Mouse (Mus musculus): ENCODE data around the gene Vps4b. TPM values are rescaled to one million over a fixed set of nuclear protein-coding genes. Genes with fewer than 3 reads are reported as not detected.
"Not testable (repeated sequence)": the region's sequence is repeated elsewhere in the genome, so short reads cannot be mapped to it uniquely, and the experiment has no call there.

Gene Vps4b
- polyA plus RNA-seq, 1 experiment from 2014 or later = 21.3 TPM

DNA sequence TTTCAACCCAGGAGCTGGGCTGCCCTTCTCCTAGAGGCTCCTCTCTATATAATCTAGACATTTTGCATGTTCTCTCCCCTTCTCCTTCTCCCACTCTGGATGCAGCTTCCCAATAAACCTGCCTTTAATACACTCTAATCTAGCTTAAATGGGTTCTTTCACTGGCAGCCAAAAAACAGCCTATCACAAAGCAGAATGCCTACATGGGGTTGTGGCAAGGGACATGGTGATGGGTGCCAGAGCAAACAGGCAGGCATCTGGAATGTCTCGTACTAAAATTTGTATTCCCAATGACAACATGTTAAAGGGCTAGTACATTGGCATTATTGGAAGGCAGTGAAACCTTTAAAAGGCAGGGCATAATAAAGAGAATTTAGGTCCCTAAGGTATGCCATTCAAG lies 45.9 kb downstream of the Vps4b start:
- no peak for ATAC-seq (ENCODE audit: insufficient read depth)
- Histone ChIP-seq H3K4me2 (no peak overlapping the region), H3K9me3 (replicated peaks) (no peaks in the 10 kb centered on the region), H3K27ac (replicated peaks) (no peak overlapping the region), H3K27me3 (no peaks in the 10 kb centered on the region), H3K4me1 (replicated peaks) (no peaks in the 10 kb centered on the region), H3K9ac (no peak overlapping the region), H3K36me3 (replicated peaks) (peaks cover 13% of the 10 kb centered on the region), H3K4me3 (replicated peaks) (no peak overlapping the region)
- 76% methylated on average over 1 of the region's 1 CpGs for WGBS (ENCODE audit: insufficient replicate concordance)

DNA sequence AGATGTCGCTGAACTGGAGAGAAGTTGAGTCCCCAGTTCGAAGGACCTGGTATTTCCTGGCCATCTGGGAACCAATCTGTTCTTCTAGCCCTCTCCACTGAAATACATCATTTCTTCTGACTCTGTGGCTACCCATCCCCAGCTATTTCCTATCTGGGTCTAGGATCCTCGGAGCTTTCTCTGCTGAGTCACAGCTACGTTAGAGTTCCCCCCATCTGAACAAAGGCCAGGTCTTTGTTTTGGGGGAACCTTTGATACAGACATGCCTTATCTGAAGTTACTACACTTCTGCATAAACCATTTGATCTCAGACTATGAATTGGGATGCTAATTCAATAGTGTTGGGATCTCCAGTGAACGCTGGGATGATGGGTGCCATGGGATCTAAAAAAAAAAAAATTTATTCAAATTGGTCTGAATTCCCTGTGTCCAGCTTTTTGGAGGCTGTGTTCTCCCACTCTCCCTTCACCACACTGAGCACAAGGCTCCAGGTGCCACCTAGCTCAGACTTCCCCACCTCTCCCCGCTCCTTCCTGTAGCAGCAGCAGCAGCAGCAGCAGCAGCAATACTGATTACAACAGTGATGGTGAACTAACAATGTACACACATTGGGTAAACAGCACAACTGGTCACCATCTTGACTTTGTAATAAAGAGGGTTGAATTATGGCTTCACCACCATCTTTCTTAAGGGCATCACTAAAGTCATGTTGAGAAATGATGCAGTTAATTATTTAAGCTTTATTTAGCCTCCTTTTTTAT lies 47.8 kb downstream of the Vps4b start:
- Histone ChIP-seq H3K36me3 (replicated peaks) (peaks cover 13% of the 10 kb centered on the region), H3K4me1 (replicated peaks) (no peaks in the 10 kb centered on the region), H3K4me3 (replicated peaks) (no peak overlapping the region), H3K27ac (replicated peaks) (no peak overlapping the region), H3K9ac (no peak overlapping the region), H3K9me3 (replicated peaks) (no peaks in the 10 kb centered on the region), H3K4me2 (no peak overlapping the region), H3K27me3 (no peaks in the 10 kb centered on the region)
- no peak for ATAC-seq (ENCODE audit: insufficient read depth)
- WGBS (ENCODE audit: insufficient replicate concordance) = 69% methylated on average over 6 of the region's 6 CpGs

DNA sequence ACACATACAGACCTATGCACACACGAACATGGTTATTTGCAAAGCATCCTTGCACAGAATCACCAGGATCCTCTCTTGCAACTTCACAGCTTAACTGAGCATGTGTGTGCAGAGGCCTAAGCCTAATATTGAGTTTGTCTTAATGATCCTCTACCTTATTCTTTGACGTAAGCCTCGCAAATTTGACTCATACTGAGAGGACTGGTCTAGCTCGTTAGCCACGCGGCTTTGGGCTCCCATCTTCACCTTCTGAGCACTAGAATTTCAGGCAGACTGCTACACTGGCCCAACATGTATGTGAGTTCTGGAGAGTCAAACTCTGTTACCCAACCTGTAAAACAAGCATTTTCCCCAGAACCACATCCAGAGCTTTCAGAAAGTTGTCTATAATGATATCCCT lies 53.5 kb downstream of the Vps4b start:
- H3K4me3 ChIP-seq (replicated peaks) = no peak overlapping the region
- H3K4me2 ChIP-seq = no peak overlapping the region
- no peaks in the 10 kb centered on the region for H3K27me3 ChIP-seq
- no peak overlapping the region for H3K27ac ChIP-seq (replicated peaks)
- H3K36me3 ChIP-seq (replicated peaks) = peaks cover 13% of the 10 kb centered on the region
- no peaks in the 10 kb centered on the region for H3K4me1 ChIP-seq (replicated peaks)
- H3K9me3 ChIP-seq (replicated peaks) = no peaks in the 10 kb centered on the region
- WGBS (ENCODE audit: insufficient replicate concordance) = 83% methylated on average over 6 of the region's 6 CpGs
- no peak for ATAC-seq (ENCODE audit: insufficient read depth)
- no peak overlapping the region for H3K9ac ChIP-seq

DNA sequence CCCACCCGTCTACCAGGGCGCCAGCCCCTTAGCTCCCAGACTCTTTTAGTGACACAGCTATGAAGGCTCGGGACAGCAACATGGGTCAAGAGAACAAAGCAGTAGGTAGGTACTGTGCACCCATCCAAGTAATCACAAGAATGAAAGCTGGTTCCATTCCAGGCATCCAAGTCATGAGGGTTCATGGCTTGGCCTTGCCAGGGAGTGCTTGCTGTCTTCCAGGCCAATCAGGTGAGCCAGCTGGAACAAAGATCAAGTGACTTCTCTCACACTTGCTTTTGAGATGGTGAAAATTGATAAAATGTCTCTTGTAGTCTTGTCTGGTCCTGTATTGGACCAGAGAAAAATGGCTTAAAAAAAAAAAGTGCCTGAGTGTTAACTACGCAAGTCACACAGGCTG lies 55.8 kb downstream of the Vps4b start:
- H3K4me2 ChIP-seq = no peak overlapping the region
- ATAC-seq (ENCODE audit: insufficient read depth) = no peak
- 72% methylated on average over 4 of the region's 4 CpGs for WGBS (ENCODE audit: insufficient replicate concordance)
- no peaks in the 10 kb centered on the region for H3K27me3 ChIP-seq
- H3K4me1 ChIP-seq (replicated peaks) = no peaks in the 10 kb centered on the region
- H3K27ac ChIP-seq (replicated peaks) = no peak overlapping the region
- H3K9ac ChIP-seq = no peak overlapping the region
- H3K9me3 ChIP-seq (replicated peaks) = no peaks in the 10 kb centered on the region
- H3K4me3 ChIP-seq (replicated peaks) = no peak overlapping the region
- 0 out of 2 replicates have a peak, but pooled peaks cover 6% of the 10 kb centered on the region for H3K36me3 ChIP-seq (replicated peaks)

DNA sequence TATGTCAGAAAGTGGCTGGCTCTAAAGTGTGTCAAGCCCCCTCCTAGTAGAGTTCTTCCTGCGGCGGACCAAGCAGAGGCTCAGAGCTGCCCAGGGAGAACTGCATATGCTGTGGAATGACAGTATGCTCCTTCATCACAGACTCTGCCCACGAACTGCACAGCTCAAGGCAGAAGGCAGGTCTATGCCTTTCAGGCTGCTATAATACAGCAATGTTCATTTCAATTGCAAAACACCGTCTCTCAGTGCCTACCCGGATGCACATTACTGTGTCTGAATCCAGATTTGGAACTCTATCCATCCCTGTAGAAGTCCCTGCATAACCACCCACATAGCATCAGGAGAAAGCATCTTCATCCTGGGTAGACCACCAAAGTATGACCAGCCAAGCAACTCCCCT lies 56.7 kb downstream of the Vps4b start:
- 71% methylated on average over 5 of the region's 5 CpGs for WGBS (ENCODE audit: insufficient replicate concordance)
- H3K27ac ChIP-seq (replicated peaks) = no peak overlapping the region
- no peak for ATAC-seq (ENCODE audit: insufficient read depth)
- no peak overlapping the region for H3K9ac ChIP-seq
- no peak overlapping the region for H3K4me3 ChIP-seq (replicated peaks)
- H3K4me1 ChIP-seq (replicated peaks) = no peaks in the 10 kb centered on the region
- no peaks in the 10 kb centered on the region for H3K27me3 ChIP-seq
- H3K4me2 ChIP-seq = no peak overlapping the region
- 0 out of 2 replicates have a peak, but pooled peaks cover 6% of the 10 kb centered on the region for H3K36me3 ChIP-seq (replicated peaks)
- H3K9me3 ChIP-seq (replicated peaks) = no peaks in the 10 kb centered on the region

DNA sequence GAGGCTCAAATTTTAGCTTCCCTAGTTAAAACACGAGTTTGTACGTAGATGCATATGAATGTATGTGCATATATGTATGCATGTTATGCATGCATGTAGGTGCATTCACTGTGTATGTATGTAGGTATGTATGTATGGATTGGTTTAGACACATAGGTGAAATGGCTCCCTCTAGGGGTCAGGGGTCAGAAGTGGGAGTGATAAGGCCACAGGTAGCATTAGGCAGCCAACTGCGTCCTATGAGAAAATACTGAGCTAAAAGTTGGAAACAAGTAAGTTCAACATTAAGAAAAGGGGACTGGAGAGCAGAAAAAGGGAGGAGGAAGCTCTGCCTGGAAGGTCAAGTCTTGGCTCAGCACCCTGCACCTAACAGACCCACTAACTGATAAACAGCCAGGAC lies 58.4 kb downstream of the Vps4b start:
- H3K36me3 ChIP-seq (replicated peaks) = 0 out of 2 replicates have a peak, but pooled peaks cover 12% of the 10 kb centered on the region
- 73% methylated on average over 3 of the region's 3 CpGs for WGBS (ENCODE audit: insufficient replicate concordance)
- ATAC-seq (ENCODE audit: insufficient read depth) = no peak

DNA sequence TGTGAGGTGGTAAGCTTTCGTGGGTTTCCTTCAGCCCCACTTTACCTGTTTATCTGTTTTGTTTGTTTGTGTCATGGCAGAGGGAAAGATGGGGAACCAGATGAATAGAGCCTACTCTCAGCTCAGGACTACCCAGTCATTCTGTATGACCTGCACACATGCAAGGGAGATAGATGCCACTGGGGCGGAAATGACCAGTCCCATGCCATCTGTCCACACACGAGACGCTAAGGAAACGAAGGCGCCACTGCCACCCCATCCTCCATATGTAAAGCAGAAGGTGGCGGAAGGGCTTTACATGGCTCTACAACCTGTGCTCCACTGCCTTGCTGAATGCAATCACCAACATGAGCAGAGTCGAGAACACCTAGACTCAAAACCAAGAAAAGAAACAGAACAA lies 60.3 kb downstream of the Vps4b start:
- no peak overlapping the region for H3K4me3 ChIP-seq (replicated peaks)
- H3K36me3 ChIP-seq (replicated peaks) = 0 out of 2 replicates have a peak, but pooled peaks cover 12% of the 10 kb centered on the region
- no peaks in the 10 kb centered on the region for H3K4me1 ChIP-seq (replicated peaks)
- no peak overlapping the region for H3K4me2 ChIP-seq
- ATAC-seq (ENCODE audit: insufficient read depth) = no peak
- no peak overlapping the region for H3K9ac ChIP-seq
- no peak overlapping the region for H3K27ac ChIP-seq (replicated peaks)
- 82% methylated on average over 8 of the region's 8 CpGs for WGBS (ENCODE audit: insufficient replicate concordance)
- H3K27me3 ChIP-seq = no peaks in the 10 kb centered on the region
- H3K9me3 ChIP-seq (replicated peaks) = no peaks in the 10 kb centered on the region

More for the DNA sequence above, 58.4 kb downstream of the Vps4b start:
- no peak overlapping the region for H3K9ac ChIP-seq
- no peaks in the 10 kb centered on the region for H3K27me3 ChIP-seq
- no peak overlapping the region for H3K4me2 ChIP-seq
- no peak overlapping the region for H3K4me3 ChIP-seq (replicated peaks)
- no peaks in the 10 kb centered on the region for H3K9me3 ChIP-seq (replicated peaks)
- H3K4me1 ChIP-seq (replicated peaks) = no peaks in the 10 kb centered on the region
- H3K27ac ChIP-seq (replicated peaks) = no peak overlapping the region

DNA sequence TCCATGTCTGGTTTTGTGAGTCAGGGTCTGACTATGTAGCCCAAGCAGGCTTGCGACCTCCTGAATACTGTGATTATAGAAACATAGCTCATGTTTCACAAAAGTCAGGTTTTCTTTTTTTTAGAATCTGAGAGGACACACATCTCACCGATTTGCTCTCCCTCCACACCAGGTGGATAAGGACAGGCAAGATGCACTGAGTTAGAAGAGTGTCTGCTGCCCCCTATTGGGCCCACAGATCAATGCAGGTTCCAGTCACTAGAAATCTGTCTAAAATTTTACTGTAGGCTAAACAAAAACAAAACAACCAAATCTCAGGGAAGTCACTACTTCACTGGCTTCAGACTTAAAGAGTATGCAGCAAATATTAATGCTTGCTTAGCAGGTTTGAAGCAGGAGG lies 60.9 kb downstream of the Vps4b start:
- WGBS (ENCODE audit: insufficient replicate concordance) = 53% methylated on average over 2 of the region's 2 CpGs
- H3K27me3 ChIP-seq = no peaks in the 10 kb centered on the region
- no peak overlapping the region for H3K4me3 ChIP-seq (replicated peaks)
- H3K4me1 ChIP-seq (replicated peaks) = no peaks in the 10 kb centered on the region
- H3K36me3 ChIP-seq (replicated peaks) = 0 out of 2 replicates have a peak, but pooled peaks cover 12% of the 10 kb centered on the region
- no peaks in the 10 kb centered on the region for H3K9me3 ChIP-seq (replicated peaks)
- H3K27ac ChIP-seq (replicated peaks) = no peak overlapping the region
- no peak for ATAC-seq (ENCODE audit: insufficient read depth)
- H3K4me2 ChIP-seq = no peak overlapping the region
- no peak overlapping the region for H3K9ac ChIP-seq

DNA sequence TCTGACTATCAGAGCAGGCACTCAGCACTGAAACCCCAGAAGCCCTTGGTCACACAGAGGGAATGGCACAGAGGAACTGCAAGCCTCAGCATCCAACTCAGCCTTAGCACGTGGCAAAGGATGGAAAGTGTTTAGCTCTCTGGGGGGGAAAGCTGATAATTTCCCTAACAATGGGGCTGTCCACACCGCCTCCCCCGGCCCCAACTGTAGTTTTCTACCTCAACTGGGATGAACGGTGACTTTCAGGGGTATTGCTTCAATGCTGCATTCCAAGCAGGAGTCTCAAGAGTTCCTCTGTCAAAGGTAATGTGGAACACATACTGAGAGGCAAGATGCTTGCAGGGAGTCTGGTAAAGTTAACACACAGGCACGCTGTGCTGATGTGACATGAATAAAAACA lies 74.5 kb downstream of the Vps4b start:
- no peak overlapping the region for H3K27ac ChIP-seq (replicated peaks)
- no peak for ATAC-seq (ENCODE audit: insufficient read depth)
- 57% methylated on average over 5 of the region's 5 CpGs for WGBS (ENCODE audit: insufficient replicate concordance)
- no peaks in the 10 kb centered on the region for H3K4me1 ChIP-seq (replicated peaks)
- H3K4me2 ChIP-seq = no peak overlapping the region
- no peaks in the 10 kb centered on the region for H3K27me3 ChIP-seq
- no peaks in the 10 kb centered on the region for H3K9me3 ChIP-seq (replicated peaks)
- H3K9ac ChIP-seq = no peak overlapping the region
- no peaks in the 10 kb centered on the region for H3K36me3 ChIP-seq (replicated peaks)
- H3K4me3 ChIP-seq (replicated peaks) = no peak overlapping the region

DNA sequence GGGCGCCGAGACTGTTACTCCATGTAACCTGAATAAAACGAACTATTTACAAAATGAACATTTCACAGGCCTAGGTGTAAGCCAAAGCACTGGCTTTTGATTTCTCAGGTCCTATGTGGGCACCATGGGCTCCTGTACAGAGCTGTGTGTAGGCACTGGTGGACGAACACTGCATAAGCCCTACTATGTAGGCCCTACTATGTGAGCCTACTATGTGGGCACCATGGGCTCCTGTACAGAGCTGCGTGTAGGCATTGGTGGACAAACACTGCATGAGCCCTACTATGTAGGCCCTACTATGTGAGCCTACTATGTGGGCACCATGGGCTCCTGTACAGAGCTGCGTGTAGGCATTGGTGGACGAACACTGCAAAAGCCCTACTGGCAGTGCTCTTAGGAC lies 78.8 kb downstream of the Vps4b start:
- 63% methylated on average over 7 of the region's 7 CpGs for WGBS (ENCODE audit: insufficient replicate concordance)
- H3K9ac ChIP-seq; H3K27ac ChIP-seq (replicated peaks); H3K4me2 ChIP-seq; ATAC-seq (ENCODE audit: insufficient read depth); H3K4me3 ChIP-seq (replicated peaks); H3K9me3 ChIP-seq (replicated peaks); H3K36me3 ChIP-seq (replicated peaks): not testable (repeated sequence)
- Histone ChIP-seq H3K4me1 (replicated peaks) (peaks cover 19% of the 10 kb centered on the region), H3K27me3 (peaks cover 31% of the 10 kb centered on the region)

DNA sequence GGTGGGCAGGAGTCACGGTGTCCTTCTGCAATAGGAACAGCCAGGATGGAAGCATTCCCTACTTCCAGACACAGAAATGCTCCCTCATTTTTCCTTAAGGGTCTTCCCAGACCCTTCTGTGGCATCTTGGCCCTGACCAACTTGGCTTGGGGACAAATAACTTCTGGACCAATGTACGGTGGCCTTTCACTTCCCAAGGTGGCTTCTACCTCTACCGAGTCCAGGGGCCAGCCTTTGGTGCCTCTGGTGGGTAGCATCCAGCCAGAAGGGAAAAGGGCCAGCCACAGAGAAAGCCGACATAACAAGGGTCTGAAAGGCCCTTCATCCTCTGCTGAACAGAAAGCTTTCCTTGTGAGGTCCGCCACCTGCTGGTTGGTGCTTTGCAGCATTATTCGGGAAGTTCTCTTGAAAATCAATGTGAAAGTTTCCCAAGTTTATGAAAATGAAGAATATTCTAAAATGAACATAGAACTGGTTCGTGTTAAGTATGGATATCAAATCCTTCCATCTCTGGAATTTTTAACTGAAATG lies 79.4 kb downstream of the Vps4b start:
- Histone ChIP-seq H3K27ac (replicated peaks) (no peak overlapping the region), H3K9ac (no peak overlapping the region), H3K36me3 (replicated peaks) (no peaks in the 10 kb centered on the region), H3K4me3 (replicated peaks) (no peak overlapping the region), H3K27me3 (peaks cover 37% of the 10 kb centered on the region), H3K4me1 (replicated peaks) (peaks cover 19% of the 10 kb centered on the region), H3K4me2 (no peak overlapping the region), H3K9me3 (replicated peaks) (no peaks in the 10 kb centered on the region)
- no peak for ATAC-seq (ENCODE audit: insufficient read depth)
- 34% methylated on average over 7 of the region's 7 CpGs for WGBS (ENCODE audit: insufficient replicate concordance)

DNA sequence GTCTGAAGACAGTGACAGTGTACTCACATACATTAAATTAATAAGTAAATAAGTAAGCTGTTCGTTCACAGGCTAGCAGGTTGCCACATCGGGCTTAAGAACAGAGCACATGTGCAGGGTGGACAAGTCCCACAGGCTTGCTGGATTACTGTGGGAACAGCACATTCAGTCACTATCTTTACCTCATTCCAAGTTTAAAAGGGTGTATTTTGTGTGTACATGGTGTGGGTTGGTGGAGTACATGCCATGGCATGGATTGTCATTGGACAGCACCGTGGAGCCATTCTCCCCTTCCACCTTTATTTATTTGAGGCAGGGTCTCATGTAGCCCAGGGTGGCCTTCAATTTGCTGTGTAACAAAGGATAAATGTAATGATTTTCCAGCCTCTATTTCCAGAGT lies 80.4 kb downstream of the Vps4b start:
- Histone ChIP-seq H3K9ac (no peak overlapping the region), H3K4me3 (replicated peaks) (no peak overlapping the region), H3K4me2 (no peak overlapping the region), H3K4me1 (replicated peaks) (peaks cover 19% of the 10 kb centered on the region), H3K27me3 (peaks cover 46% of the 10 kb centered on the region), H3K9me3 (replicated peaks) (no peaks in the 10 kb centered on the region), H3K27ac (replicated peaks) (no peak overlapping the region), H3K36me3 (replicated peaks) (no peaks in the 10 kb centered on the region)
- WGBS (ENCODE audit: insufficient replicate concordance) = 70% methylated on average over 3 of the region's 3 CpGs
- ATAC-seq (ENCODE audit: insufficient read depth) = no peak
